Mouse (Mus musculus) spleen, adult 12 weeks (tissue): ENCODE results near the gene Efcab2.

Experiments
- DNase-seq: peaks from one replicate; pipeline ENCODE4 v3.0.0; 2022; ENCODE audit warnings: low spot score

Efcab2 gene

DNA sequence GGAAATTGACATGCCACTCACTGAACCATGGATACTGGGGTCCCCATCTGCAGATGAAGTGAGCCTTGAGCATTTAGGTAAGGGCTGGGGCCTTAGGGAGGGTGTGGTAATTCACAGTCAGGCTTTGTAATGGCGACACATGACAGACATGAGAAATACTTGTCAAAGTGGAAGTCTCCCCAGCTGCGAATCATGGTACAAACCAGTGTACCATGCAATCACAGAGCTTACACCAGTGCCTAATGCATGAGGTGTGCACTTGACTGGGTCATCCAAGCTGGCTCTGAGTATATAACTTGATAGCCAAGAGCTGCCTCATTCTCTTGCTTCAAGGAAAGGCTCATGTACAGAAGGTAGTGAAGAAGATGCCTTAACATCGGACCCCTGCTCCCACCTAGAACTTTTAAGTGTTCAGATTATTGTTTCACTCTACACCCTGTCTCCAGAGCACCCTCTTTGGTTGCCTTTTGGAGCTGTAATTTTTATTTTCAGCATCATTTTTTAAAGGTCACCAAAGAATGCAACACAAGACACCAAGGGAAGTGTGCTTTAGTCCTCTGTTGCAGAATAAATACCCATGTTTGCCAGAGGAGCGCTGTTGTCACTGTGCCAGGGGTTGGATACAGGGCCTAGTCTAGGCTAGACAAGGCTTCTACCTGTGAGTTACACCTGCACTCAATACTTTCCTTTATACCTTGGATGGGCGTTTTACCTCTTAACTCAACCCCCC, 79.4 kb downstream of the Efcab2 start:
- no peak for DNase-seq

DNA sequence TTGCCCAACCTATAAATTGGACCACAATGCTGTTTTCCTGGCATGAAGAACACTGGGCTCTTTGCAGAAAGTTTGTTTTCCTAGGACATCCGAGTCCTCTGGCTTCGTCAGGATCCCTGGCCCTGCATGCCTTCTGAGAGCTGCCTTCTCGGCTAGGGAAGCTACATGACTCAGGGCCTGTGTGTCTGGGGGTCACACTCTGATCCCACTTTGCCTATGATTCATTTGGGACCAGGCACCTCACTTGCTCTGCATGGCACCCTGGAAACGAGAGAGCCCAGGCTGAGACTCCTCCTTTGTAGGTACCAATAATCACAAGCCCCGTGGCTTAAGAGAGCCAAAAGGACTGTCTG, 80.0 kb downstream of the Efcab2 start:
- no peak for DNase-seq

DNA sequence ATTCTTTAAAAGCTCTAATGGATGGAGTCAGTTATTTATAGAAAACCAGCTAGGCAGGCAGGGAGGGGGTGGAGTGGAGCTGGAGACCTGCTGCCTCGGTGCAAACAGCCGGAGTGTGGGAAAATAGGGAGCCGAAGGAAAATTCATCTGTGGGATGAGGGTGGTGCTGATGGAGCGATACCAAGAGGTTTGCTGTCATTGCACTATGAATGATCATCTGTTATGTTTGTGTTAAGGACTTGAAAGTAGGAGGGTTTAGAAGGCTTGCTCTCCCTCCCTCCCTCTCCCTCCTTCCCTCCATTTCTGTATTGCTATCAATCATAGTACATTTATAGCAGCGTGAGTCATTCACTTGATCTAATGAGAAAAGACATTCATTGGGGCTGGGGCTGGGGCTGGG, 80.9 kb downstream of the Efcab2 start:
- DNase-seq = no peak

DNA sequence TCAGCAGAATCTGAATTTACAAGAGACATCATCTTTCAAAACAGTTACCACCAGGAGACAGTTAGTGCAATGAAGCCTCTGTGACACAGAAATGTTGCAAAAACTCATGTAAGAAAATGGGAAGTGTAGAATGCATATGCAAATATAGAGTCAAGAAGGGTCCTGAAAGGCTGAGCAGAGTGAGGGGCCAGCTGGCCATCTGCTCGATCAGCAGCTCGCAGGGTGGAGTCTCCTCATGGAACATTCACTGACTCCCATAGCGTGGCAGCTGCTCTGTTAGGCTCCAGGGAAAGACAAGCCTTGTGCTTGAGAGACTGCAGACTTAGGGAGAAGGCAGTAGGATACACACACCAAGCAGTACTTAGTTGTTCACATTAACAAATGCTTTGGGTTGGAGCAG, 83.2 kb downstream of the Efcab2 start:
- DNase-seq = no peak

DNA sequence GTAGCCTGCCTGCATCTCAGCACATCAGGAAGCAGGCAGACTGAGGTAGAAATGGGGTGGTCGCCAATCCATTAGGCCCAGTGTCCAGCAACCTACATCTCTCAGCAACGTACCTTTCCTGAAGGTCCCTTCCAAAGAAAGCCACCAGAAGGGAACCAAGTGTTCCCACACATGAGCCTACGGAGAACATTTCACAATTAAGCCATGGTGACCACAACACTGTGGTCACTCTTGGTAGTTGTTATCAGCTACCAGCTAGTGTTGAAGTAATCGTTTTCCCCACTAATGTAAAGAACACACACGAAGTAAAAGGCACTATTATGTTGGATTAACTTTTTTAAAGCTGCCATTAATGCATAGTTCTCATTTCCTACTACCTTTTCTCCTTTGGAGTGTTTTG, 85.8 kb downstream of the Efcab2 start:
- no peak for DNase-seq

DNA sequence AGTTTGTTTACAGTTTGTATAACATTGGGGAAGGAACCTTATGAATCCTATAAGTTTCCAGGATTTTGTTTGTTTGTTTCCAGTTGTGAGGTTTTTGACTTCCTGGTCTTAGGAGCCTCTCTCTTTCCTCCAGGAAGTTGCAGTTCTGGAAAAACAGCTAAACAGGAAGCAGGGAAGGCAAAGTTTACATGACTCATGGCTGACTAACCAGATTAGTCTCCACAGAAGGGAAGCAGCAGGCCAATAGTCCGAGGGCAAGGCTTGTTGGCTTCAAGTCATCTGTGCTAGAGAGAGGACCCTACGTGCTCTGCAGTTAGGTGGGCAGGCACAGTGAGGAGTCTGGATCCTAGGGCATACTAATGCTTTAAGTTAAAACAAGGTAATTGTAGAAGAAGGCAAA, 86.6 kb downstream of the Efcab2 start:
- no peak for DNase-seq

DNA sequence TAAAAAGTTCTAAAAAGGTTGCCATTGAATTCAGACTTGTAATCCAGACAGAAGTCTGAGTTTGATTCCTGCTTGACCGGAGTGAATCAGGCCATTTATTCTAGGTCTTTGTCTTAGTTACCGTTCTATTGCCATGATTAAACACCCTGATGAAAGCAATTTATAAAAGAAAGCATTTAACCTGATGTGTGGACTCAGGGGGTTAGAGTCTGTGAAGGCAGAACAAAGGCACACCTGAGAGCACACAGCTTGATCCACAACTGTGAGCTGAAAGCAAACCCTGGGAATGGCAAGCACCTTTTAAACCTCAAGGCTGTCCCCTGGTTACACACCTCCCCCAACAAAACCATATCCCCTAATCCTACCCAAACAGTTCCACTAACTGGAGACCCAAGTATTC, 90.3 kb downstream of the Efcab2 start:
- DNase-seq = no peak

DNA sequence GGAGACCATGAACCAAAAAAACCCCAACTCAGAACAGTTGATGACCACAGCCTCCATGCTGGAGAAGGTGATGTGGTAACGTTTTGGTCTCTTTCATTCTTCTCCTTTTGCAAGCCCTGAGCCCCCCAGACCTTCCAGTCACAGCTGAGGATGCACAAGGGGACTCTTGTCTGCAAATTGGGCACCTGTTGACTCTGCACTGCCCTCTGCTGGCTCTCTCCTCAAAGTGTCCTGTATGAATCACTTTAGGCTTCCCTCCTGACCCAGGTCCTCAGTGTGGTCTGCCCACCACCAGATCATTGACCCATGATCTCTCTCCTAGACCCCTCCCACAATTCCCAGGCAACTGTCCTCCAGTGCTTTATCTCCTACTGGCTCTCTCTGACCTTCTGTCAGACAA, 91.0 kb downstream of the Efcab2 start:
- no peak for DNase-seq

DNA sequence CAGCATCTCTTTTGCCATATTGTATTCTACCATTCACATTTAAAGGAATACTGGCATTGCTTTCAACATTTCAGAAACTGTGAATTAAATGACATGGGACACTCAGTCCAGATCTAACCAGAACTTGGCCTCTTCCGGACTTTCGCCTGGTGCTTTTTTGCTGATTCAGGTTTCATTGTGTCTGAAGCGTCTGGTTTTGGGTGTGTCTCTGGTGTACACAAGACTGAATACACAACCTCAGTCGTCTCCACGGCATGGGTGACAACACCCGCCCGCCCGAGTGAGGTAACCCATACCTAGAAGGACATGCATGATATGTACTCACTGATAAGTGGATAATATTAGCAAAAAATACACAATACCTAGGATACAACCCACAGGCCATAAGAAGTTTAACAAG, 101.1 kb downstream of the Efcab2 start:
- no peak for DNase-seq

DNA sequence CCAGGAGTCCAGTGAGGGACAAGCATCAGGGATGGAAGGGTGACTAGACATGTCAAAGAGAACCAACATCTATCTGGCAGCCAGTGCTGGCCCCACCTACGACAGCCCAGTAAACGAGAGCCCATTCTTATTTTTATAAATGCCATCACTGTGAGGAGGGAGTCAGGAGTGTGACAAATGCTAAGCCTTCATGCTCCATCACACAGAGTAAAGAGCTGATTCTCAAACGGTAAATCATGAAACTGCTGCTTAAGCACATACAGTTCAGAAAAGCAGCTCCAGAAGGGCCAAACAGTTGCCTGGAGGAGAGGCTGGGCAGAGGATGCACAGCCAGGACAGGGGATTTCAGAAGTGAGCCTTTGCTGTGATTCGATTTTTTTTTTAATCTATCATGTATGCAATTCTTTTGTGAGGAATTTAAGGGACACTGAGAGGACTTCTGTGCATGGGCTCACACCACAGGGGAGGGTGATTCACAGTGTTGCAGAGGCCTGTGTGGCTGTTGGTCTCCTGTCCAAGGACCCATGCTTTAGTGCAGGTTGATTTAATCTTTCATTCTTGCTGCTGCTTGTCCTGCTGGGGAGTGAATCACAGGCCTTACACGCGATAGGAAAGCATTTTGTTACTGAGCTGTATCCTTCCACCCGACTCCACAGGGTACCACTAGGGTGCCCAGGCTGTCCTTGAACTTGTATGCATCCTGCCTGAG, 106.6 kb downstream of the Efcab2 start:
- DNase-seq = no peak

DNA sequence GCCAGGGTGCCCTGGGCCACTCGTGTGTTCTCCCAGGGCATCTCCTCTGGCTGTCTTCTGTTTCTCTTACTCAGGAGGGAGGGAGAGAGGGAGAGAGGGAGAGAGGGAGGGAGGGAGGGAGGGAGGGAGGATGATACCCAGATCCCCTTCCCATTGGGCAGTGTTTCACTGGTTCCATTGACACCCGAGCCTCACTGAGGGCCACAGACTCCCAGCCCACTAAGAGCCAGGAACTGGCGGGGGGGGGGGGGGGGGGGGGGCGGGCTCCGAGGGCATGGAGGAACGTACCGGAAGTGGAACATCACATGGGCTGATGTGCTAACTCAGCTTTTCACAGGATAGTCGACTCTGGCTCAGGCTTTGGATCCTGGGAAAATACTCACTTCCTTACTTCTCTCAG, 108.1 kb downstream of the Efcab2 start:
- no peak for DNase-seq

DNA sequence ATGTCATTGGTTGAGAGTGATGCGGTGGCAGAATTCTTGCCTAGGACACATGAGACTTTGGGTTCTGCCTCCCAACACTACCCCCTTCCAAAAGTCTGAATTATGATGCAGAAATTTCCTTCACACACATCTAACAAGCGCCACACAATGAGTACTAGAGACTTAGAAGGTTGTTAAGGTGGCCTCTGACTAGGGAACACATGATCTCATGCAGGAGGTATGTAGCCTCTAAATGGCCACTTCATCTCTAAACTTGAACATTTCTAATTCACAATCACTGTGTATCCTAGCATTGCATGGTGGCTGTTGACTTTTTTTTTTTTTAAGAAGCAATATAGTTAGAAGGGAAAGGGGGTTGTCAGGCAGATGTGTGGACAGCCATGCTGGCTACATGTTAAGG, 110.0 kb downstream of the Efcab2 start:
- no peak for DNase-seq

DNA sequence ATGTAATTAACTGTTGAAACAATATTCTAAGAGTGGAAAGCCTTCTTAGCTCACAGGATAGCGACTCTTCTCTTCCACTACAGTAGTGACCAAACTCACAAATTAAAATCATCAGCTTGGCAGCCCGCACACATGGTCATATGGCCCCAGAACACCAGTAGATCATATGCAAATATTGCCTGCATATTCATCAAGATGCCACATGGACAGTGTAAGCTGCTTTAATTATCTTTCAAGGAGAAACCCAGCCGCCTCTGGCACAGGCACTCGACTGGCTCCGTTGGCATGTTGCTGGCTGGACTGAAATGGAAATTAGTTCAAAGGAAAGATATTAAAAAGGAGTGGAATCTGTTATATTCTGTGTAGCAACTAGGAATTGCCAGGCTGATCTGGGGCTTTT, 116.5 kb downstream of the Efcab2 start:
- DNase-seq = no peak

DNA sequence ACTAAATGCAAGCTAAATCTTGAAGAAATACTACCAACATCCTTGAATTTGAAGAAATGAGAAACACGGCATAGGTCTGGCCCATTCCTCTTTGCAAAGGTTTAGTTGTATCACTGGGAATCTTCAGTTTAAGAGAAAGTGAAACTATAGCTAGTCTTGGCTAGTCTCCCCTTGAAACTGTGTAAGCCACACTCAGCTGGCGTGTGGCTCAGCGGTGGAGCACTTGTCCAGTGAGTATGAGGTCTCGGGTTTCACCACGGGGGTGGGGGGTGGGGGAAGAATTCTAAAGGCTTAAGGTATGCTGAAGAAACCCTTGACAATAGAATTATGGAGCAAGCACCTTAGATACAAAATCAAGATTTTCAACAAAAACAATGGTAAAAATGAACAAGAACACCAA, 117.3 kb downstream of the Efcab2 start:
- DNase-seq = no peak

DNA sequence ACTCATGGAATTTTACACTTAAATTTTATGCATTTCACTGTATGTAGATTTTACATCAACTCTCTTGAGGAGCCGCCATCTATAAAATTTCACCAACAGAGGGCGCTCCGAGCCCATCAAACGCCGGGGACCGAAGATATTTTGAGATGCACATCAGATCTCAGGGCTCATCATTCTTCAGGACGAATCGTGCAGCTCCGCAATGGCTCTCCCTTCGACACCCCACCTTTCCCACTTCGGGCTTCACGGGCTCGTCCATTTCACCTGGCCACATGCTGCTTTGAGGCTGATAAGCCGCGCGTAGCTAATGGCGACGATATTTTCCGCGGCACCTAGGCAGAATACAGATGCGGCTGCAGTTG, 121.3 kb downstream of the Efcab2 start:
- peak; percentile 49 for DNase-seq

DNA sequence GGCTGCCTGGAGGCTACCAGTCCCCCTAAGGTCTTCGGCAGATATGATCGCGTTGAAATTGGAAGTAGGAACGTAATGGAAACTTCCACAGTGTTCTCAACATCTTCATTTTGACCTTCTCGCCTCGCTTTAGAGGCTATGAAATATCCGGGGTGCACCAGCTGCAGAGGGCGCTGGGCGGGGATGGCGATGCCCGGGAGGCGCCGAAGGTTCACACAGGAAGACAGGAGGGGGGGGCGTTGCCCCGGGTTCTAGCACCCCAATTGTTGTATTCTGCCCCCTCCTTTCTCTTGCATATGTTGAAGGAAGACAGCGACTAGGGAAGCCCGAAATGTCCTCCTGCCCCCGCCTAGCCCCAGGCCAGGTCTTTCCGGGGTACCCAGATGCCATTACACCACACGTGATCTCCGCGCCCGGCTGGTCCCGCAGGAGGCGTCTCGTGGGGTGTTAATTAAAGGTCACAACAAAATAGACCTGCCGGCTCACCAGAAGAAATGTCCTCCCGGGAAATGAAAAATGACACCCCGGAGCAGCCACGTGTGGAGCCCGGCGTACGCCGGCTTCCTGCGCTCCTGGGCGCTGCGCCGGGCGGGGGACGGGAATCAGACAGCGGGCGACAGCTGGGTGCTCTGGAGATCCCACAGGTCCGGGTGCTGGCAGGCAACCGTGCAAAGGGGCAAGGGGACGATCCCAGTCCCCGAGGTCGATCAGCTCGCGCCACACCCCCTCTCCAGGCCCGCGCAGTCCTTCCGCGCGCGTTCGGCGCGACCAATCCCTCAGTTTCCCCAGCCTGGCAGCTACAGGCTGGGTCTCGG, 121.9 kb downstream of the Efcab2 start:
- no peak for DNase-seq

DNA sequence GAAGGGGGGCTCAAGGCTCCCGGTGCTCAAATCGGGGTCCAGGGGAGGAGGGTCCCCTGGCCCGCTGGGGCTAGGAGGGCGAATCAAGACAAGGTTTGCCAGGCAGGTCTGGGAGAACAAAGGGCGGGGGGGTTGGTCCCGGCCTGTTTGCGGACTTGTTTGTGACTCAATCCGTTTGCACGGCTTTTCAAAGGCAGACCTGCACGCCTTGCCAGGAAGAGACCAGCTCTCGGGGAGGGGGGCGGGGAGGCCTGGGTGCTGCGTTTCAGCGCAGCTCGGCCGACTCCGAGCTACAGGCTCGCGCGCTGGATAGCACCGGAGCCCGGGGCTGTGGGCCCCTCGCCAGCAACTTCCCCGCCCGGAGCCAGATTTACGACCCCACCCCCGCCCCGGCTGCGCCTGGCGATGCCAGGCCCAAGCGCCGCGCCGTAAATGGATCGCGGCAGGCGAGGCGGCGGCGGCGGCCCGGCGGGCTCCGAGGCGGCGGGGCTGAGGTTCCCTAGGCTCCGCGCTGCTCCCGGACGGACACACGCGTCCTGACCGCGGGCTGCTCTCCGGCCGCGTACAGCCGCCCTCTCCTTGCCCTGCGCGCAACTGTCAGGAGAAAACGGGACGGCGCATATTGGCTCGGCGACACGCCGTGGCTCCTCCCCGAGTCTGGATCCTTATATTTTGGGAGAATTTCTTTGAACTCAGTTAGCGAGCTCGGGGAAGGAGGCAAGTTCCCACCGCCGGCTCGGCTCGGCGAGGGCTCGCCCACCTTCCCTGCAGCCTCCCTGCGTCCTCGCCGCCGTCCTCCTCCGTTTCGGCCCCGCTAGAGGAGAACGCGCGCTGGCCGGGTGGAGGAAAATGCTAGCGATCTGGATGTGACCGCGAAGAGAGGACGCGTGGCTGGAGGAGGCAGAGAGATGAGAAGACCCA, 122.8 kb downstream of the Efcab2 start, which contains the start of gene Kif26b:
Kif26b (plus strand) TSS at position 695 of the 921 bp plus-strand sequence.
- DNase-seq = no peak

DNA sequence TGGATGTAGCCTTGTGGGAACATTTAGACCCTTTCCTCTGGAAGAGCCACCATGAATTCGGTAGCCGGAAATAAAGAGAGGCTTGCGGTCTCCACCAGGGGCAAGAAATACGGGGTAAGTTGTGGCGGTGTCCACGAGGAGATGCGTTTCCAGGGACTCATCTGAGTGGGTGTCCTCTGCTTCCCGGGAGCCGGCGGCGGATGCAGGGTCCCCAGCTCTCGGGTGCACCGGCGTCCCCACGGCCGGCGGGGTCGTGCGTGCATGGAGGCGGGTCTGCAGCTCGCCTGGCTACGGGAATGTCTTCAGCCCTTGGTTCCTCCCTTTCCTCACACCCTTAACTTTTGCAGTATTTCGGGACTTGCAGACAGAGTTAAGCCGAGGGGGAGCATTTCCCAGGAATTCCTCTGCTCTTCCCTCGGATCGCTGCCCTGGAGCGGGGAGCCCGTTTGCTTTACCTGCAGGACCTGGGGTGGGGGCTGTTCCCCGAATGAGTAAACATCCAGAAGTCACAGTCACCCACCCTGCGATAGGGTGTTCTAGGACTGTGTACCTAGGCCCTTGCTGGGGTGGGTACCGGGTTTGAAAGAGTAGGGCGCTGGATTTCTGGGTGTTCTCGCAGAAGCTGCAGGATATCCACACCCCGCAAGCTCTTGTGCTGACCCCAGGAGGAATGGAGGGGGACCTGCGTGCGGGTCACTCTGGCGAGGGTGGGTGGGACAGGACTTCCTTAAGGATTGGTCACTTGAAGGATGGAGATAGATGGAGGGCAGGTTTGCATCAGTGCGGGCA, 123.8 kb downstream of the Efcab2 start:
- no peak for DNase-seq

DNA sequence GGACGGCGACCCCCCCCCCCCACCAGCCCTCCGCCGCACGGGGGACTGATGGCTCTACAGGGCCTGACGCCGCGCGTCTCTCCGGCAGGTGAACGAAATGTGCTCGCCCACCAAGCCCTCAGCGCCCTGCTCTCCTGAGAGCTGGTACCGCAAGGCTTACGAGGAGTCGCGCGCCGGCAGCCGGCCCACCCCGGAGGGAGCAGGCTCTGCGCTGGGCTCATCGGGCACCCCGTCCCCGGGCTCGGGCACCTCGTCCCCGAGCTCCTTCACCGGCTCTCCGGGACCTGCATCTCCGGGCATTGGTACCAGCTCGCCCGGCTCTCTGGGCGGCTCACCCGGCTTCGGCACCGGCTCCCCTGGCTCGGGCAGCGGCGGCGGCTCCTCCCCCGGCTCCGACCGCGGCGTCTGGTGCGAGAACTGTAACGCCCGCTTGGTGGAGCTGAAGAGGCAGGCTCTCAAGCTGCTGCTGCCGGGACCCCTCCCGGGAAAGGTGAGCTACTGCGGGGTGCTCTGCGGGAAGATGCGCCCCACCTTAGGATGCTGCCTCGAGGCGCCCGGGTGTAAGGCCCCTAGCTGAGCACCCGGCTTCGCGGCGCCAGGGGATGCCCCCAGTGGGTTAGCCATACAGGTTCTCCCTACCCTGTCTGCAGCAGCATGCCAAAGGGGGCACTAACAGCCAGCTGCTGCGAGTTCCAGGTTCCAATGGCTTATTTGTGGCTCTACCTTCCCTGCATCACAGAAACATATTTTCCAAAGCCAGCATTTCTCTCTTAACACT, 124.6 kb downstream of the Efcab2 start:
- no peak for DNase-seq
